Mouse (Mus musculus) stomach, postnatal 0 days (tissue): ENCODE results near the gene Skil.

Experiments used
- CTCF ChIP-seq: IDR thresholded peaks from 2 replicates; pipeline ENCODE4 v1.5.1; 2016; ENCODE audit warnings: antibody characterized with exemption, low read depth, mild to moderate bottlenecking, moderate library complexity
- EP300 ChIP-seq: optimal IDR thresholded peaks from 2 replicates; pipeline ENCODE3; 2016; ENCODE audit warnings: antibody characterized with exemption

- TF ChIP-seq CTCF (no peak), EP300 (no peak)
Observed at GRCm38 (mm10) chr3:31165803-31166202, 70.9 kb downstream of the Skil start.
